Mouse (Mus musculus) granulocyte monocyte progenitor cell, adult 5-6 weeks (primary cell): ENCODE measurements at regions not wholly inside any gene's neighbourhood (a gene's known extent, or its start where the extent isn't known, plus 50 kb on each side); places are given as distances from the start of the nearest gene placed in this dataset.
A peak's percentile ranks its signal among the peaks of the same experiment; 100 is the strongest.

ENCODE experiments used
- ATAC-seq: replicated peaks from 2 replicates; pipeline ENCODE4 v1.8.0; 2016; ENCODE audit warnings: mild to moderate bottlenecking, moderate TSS enrichment, inconsistent platforms; ENCODE audit not compliant: poor library complexity, severe bottlenecking

- no peak for ATAC-seq
Observed at GRCm38 (mm10) chr4:100037868-100038267, 57.7 kb upstream of the Ror1 start.

- no peak for ATAC-seq
Observed at GRCm38 (mm10) chr4:100039741-100040140, 55.9 kb upstream of the Ror1 start.

- ATAC-seq: no peak
Observed at GRCm38 (mm10) chr4:100041982-100042381, 53.6 kb upstream of the Ror1 start.

DNA sequence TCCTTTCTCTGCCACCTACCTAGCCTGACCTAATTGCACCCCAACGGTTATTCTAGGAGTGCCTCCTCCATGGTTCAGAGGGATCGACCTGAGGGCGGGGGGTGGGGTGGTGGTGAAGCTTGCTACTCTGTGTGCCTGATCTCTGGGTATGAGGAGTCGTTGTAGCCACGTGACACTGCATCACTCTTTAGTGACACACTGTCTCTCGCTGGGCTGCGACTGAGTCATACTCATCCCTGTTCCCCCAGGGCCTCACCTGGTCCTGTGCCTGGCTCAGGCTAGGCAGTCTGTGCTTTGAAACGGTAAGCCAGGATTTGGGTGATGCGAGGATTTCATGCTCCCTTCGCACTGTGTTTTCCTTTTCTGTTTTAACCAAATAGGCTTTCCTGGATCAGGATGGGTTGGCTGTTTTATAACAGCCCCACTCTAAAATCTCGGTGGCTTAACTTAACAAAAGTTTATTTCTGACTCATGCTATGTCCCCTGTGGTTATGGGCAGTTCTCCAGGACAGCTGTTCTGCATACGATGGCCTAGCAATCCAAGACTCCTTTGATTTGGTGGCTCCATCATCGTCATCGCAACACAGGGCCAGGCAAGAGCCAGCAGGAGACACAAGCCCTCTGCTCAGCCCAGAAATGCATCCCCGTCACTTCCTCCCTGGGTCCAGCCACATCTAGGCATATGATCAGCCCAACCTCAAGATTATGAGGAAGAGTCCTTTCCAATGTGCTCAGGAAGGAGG is 50.3 kb upstream of the Ror1 start:
- ATAC-seq: peak; percentile 78
